Mouse (Mus musculus): ENCODE results near the gene Csf3. TPM values are rescaled to one million over a fixed set of nuclear protein-coding genes. Genes with fewer than 3 reads are reported as not detected.

Gene Csf3
- total and polyA plus RNA-seq, 3 experiments = 0.18 TPM; not detected in 2

- H3K9me3 ChIP-seq (replicated peaks; ENCODE audit: insufficient read depth, low read length) = no peaks in the 10 kb centered on the region
- DNase-seq (ENCODE audit: low read depth, low spot score) = no peak
- H3K9ac ChIP-seq (ENCODE audit: control insufficient read depth, low read depth, low read length, poor library complexity, severe bottlenecking) = no peak overlapping the region
- no peak overlapping the region for H3K27ac ChIP-seq (ENCODE audit: control insufficient read depth, low read depth, low read length)
- no peaks in the 10 kb centered on the region for H3K79me2 ChIP-seq (ENCODE audit: control insufficient read depth, insufficient read depth, low read length, poor library complexity)
- no peak for TF ChIP-seq POLR2AphosphoS5 (IDR thresholded peaks at IDR 0.05; ENCODE audit: borderline replicate concordance, low read depth, low read length)
- TF ChIP-seq RCOR1 (IDR thresholded peaks at IDR 0.05; ENCODE audit: low read depth, low read length) = no peak
- no peak for TF ChIP-seq CHD1 (IDR thresholded peaks at IDR 0.05; ENCODE audit: low read depth, low read length)
- no peak for TF ChIP-seq MEF2A (IDR thresholded peaks at IDR 0.05; ENCODE audit: extremely low read depth, insufficient replicate concordance, low read depth, low read length, poor library complexity, severe bottlenecking)
- no peak for TF ChIP-seq GATA1 (IDR thresholded peaks at IDR 0.05; ENCODE audit: low read depth, low read length)
- no peak for TF ChIP-seq USF1 (IDR thresholded peaks at IDR 0.05; ENCODE audit: low read depth, low read length)
- TF ChIP-seq ZKSCAN1 (IDR thresholded peaks at IDR 0.05; ENCODE audit: low read depth, low read length) = no peak
- H3K4me1 ChIP-seq (ENCODE audit: control insufficient read depth in 1 of 2, insufficient read depth in 2 of 2, low read length in 2 of 2) = peaks cover 0 to 7% of the 10 kb centered on the region in 2 experiments; a peak in 2 of 4 replicates
- H3K27me3 ChIP-seq (ENCODE audit: control insufficient read depth in 1 of 2, insufficient read depth in 2 of 2, low read length in 2 of 2) = no peaks in the 10 kb centered on the region
- H3K36me3 ChIP-seq (ENCODE audit: control insufficient read depth in 1 of 2, insufficient read depth in 2 of 2, low read length in 2 of 2) = peaks cover 2 to 6% of the 10 kb centered on the region in 2 experiments
- no peak overlapping the region for H3K4me3 ChIP-seq (ENCODE audit: control insufficient read depth in 1 of 2, insufficient read depth in 1 of 2, low read depth in 2 of 2, low read length in 2 of 2)
Measured at GRCm38 (mm10) chr11:98708282-98708956, 7.4 kb downstream of the Csf3 start.

- DNase-seq (ENCODE audit: low read depth, low spot score) = no peak
- H3K27ac ChIP-seq (ENCODE audit: control insufficient read depth, low read depth, low read length) = no peak overlapping the region
- peaks cover 0 to 7% of the 10 kb centered on the region in 2 experiments; a peak in 2 of 4 replicates for H3K4me1 ChIP-seq (ENCODE audit: control insufficient read depth in 1 of 2, insufficient read depth in 2 of 2, low read length in 2 of 2)
- H3K9me3 ChIP-seq (replicated peaks; ENCODE audit: insufficient read depth, low read length) = no peaks in the 10 kb centered on the region
- H3K79me2 ChIP-seq (ENCODE audit: control insufficient read depth, insufficient read depth, low read length, poor library complexity) = no peaks in the 10 kb centered on the region
- H3K4me3 ChIP-seq (ENCODE audit: control insufficient read depth in 1 of 2, insufficient read depth in 1 of 2, low read depth in 2 of 2, low read length in 2 of 2) = no peak overlapping the region
- peaks cover 2 to 6% of the 10 kb centered on the region in 2 experiments for H3K36me3 ChIP-seq (ENCODE audit: control insufficient read depth in 1 of 2, insufficient read depth in 2 of 2, low read length in 2 of 2)
- no peak; the same call in 1 of the 2 replicates for TF ChIP-seq POLR2AphosphoS5 (IDR thresholded peaks at IDR 0.05; ENCODE audit: borderline replicate concordance, low read depth, low read length)
- TF ChIP-seq HCFC1 (IDR thresholded peaks at IDR 0.05; ENCODE audit: low read depth, low read length) = no peak
- no peak for TF ChIP-seq MXI1 (IDR thresholded peaks at IDR 0.05; ENCODE audit: low read depth, low read length)
- no peak for TF ChIP-seq NELFE (IDR thresholded peaks at IDR 0.05; ENCODE audit: low read depth, low read length)
- TF ChIP-seq GATA1 (IDR thresholded peaks at IDR 0.05; ENCODE audit: low read depth, low read length) = no peak
- no peak for TF ChIP-seq CHD2 (IDR thresholded peaks at IDR 0.05; ENCODE audit: low read length)
- TF ChIP-seq MEF2A (IDR thresholded peaks at IDR 0.05; ENCODE audit: extremely low read depth, insufficient replicate concordance, low read depth, low read length, poor library complexity, severe bottlenecking) = no peak
- no peak for TF ChIP-seq SMC3 (IDR thresholded peaks at IDR 0.05; ENCODE audit: low read depth, low read length)
- H3K9ac ChIP-seq (ENCODE audit: control insufficient read depth, low read depth, low read length, poor library complexity, severe bottlenecking) = no peak overlapping the region
- no peaks in the 10 kb centered on the region for H3K27me3 ChIP-seq (ENCODE audit: control insufficient read depth in 1 of 2, insufficient read depth in 2 of 2, low read length in 2 of 2)
Measured at GRCm38 (mm10) chr11:98709001-98709741, 8.1 kb downstream of the Csf3 start.

All from MEL (cell line).